Mouse (Mus musculus) embryonic fibroblast, embryonic 13.5 days (primary cell): ENCODE data around the gene Jun.

ENCODE experiments used
- CTCF ChIP-seq: IDR thresholded peaks from 2 replicates; pipeline ENCODE4 v1.5.1; 2011; ENCODE audit warnings: mild to moderate bottlenecking, control low read depth, low read length, moderate library complexity, borderline replicate concordance; ENCODE audit not compliant: insufficient read depth
- POLR2A ChIP-seq: IDR thresholded peaks from 2 replicates; pipeline ENCODE4 v1.6.1; 2011; ENCODE audit warnings: low read depth, mild to moderate bottlenecking, control low read depth, low read length, moderate library complexity

DNA sequence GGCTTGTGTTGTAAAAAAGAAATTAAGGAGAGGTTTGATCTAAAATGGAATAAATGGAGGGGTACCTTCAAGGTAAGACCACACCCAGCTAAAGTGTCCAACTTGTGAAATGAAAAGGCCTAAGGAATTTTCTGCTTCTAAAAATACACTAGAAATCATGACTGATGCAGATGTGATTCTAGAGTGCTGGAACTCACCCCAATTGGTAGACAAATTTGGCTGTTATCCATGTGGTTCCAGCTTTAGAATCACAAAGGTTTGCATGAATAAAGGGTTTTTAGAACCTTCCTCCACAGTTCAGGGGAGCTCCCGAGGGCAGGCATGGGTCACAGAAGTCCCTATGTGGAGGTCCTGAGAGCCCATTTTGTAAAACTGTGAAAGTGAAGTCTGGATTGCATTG, 39.3 kb downstream of the Jun start:
- TF ChIP-seq CTCF (no peak), POLR2A (no peak)
